Mouse (Mus musculus) brain, embryonic 14.5 days (tissue): ENCODE results near the gene Frem3. TPM values are rescaled to one million over a fixed set of nuclear protein-coding genes. Genes with fewer than 3 reads are reported as not detected.
A peak's percentile ranks its signal among the peaks of the same experiment; 100 is the strongest.

ENCODE experiments used
- DNase-seq: peaks from one replicate; pipeline ENCODE4 v3.0.0-alpha.2; 2011; ENCODE audit warnings: low read depth
- CTCF ChIP-seq: fragments of 200-500 bp; IDR thresholded peaks from 2 replicates; pipeline ENCODE4 v1.5.1; 2012; ENCODE audit warnings: inconsistent platforms, mild to moderate bottlenecking, moderate library complexity, borderline replicate concordance; ENCODE audit not compliant: insufficient read depth, insufficient read length; ENCODE audit errors: extremely low read depth
- POLR2A ChIP-seq: fragments of 200-500 bp; IDR thresholded peaks from 2 replicates; pipeline ENCODE4 v1.6.1; 2012; ENCODE audit warnings: mild to moderate bottlenecking, inconsistent platforms, borderline replicate concordance; ENCODE audit not compliant: poor library complexity, insufficient read depth, insufficient read length, severe bottlenecking; ENCODE audit errors: extremely low read depth
- polyA plus RNA-seq: library from polyadenylated mRNA; depleted of rRNA; stranded (reverse); fragments of >200 nt; gene quantifications from 2 replicates; pipeline ENCODE4 v1.2.3, GENCODE M21; 2012

The Frem3 gene
- polyA plus RNA-seq, 1 experiment, result 0.07 TPM

DNA sequence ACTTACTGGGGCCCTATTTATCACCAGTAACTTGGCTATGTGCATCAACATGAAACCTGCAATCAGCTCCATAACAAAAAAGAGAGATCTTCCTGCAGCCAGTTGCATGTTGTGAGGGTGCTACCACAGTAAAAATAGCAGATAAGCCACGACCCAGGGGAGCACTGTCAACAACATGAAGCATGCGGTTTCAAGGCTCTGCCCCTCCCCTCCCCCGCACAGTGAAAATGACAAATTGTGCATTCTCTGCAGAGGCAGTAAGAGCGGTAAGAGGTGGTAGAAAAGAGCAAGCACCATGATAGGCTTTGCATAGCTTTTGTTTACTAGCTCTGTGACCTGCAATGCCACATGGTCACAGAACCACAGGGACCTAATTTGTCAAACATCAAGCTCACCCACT is 46.8 kb downstream of the Frem3 start:
- DNase-seq, result no peak
- TF ChIP-seq CTCF (no peak), POLR2A (no peak)

- no peak for DNase-seq
- no peak for TF ChIP-seq POLR2A
- TF ChIP-seq CTCF, result no peak
Measured at GRCm38 (mm10) chr8:80661055-80661454, 50.2 kb downstream of the Frem3 start.

DNA sequence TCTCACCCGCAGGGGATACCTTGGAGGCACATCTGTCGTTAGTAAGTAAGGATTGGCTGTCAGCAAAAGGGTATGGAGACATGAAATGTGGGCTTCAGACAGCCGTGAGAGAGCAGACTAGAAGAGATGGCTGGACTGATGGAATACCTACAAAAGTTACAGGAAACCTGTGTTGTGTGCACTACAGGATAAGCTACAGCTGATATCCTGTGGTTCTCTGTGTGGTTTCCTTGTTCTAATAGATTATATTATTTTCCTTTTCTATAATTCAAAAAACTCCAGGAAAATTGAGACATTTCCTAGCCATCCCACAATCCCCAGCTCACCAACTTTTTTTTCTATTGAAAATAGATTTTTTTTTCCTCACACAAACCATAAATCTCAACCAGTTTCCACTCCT is 52.6 kb downstream of the Frem3 start:
- TF ChIP-seq CTCF (no peak), POLR2A (no peak)
- DNase-seq, result no peak

DNA sequence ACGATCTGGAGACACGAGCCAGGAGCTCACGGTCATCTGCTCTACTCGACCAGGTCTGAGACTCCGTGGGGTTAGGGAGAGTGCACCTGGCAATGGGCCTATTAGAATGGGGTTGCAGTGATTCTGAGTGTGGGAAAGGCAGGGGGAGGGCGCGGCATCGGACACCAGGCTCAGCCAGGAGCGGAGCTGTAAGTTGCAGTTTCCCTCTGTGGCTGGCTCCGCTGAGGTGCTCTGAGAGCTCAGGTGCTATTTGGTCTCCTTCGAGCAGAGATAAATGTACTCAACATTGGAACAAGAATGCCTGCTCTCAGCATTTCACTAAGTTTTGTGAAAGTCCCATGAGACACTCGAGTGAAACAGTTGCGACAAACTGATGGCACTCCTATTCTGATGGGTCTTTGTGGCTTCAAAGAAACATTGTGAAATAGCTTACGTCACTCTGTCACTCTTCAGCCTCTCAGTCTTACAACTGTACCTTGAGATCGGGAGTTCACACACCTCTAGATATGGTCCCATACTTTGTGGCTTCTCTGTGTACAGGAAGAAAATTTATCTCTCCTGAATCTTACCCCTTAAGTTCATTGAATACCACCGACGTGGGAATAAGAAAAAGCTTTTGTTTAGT is 58.5 kb downstream of the Frem3 start:
- no peak for DNase-seq
- TF ChIP-seq CTCF (no peak), POLR2A (no peak)

DNA sequence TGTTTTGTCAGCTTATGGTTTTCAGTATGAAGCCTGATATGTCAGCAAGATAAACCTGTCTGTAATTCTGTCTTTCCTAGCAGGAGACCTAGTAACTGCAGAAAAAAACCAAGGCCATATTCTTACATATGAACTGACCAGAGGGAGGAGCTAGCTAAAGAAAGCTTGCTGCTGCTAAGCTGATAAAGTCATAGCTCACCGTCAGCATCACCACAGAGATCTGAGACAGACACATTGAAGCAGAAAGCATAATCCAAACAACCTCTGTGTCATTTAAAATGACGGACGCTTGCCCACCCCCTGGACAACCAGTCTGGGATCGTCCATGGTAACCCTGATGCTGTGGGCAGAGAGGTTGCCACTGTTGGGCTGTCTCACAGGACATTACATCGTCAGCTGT is 71.7 kb downstream of the Frem3 start:
- no peak for DNase-seq
- TF ChIP-seq POLR2A, result no peak
- TF ChIP-seq CTCF, result no peak

DNA sequence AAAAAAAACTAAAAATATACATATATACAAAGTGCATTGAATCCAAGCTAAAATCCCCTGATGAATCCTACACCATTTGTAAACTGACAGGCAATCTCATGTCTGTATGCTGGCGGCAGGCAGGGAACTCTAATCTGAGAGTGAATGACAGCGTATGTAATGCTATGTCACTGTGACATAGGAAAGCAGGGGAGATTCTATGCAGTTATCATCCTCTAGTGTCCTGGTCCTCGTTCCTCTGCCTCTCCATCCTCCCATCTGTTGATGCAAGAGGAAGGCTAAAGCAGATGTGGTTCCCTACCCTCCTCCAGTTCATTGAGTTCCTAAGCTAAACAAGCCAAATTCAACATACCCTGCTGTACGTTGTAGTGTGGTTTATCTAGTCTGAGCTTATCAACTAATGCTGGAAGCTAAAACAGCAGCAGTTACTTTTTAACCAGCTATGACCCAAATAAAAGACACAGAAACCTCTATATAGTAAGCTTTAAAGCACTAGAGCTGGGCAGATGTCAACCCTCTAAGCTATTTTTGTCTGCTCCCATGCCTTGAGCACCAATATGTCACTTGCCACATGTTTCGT is 73.0 kb downstream of the Frem3 start:
- TF ChIP-seq POLR2A (no peak), CTCF (no peak)
- DNase-seq, result no peak

- DNase-seq, result peak; percentile 74
- TF ChIP-seq POLR2A (no peak), CTCF (peak; percentile 70)
Measured at GRCm38 (mm10) chr8:80688141-80688540, 77.3 kb downstream of the Frem3 start.

DNA sequence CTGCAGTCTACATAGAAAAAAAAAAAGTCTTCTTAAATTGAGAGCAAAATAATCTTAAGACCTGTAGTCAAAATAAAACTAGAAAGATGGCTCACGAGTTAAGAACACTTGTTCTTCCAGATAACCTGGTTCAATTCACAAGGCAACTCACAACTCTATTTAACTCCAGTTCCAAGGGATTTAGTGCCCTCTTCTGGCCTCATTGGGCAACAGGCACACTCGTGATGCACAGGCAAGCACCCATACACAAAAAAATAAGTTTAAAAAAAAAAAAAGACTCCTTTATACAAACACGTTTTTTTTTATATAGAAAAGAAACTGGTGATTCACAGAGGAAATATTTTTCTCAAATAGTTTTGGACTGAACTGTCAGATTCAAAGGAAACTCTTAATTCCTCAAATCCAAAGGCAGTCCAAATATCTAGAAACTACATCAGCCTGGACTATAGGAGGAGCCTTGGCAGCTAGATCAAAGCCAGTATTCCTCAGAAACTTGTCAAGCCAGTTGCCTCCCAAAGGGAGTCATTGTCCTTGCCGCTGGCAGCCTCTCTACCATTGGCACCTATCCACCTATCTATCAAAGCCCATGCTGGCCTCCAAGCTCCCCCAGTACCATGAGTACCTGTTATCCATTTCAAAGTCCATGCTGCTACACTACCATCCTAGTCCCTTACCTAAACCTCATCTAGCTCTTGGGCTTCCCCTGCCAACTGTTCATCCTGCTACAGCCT is 100.0 kb downstream of the Frem3 start:
- TF ChIP-seq POLR2A (no peak), CTCF (peak; percentile 48; the same call in 1 of the 2 replicates)
- peak; percentile 81 for DNase-seq

DNA sequence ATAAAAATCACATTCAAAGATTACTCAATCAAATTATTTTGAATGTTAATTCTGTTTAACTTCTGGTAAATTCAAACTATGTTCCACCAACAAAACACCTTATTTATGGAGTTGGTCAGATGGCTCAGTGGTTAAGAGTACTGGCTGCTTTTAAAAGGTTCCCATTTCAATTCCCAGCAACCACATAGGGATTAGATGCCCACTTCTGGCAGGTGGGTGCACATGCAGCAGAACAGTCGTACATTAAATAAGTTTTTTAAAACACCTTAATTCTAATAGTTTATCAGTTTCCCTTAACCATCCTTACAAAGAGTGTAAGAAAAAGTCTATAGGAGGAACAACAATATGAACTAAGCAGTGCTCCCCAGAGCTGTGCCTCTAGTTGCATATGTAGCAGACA is 103.6 kb downstream of the Frem3 start:
- DNase-seq, result no peak
- TF ChIP-seq CTCF (no peak), POLR2A (no peak)

DNA sequence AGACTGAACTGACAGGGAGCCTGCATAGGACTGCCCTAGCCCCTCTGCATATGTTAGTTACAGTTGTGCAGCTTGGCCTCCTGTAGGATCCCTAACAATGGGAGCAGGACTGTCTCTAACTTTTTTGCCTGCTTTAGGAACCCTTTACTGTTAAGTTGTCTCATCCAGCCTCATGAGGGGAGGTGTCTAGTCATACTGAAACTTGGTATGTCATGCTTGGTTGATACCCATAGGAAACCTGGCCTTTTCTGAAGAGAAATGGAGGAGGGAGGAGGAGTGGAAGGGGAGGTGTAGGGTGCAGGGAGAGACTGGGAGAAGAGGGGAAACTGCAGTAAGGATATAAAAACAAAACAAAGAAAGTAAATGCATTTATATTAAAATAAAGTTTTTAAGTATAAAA is 121.4 kb downstream of the Frem3 start:
- TF ChIP-seq CTCF, result no peak
- no peak for TF ChIP-seq POLR2A
- no peak for DNase-seq

DNA sequence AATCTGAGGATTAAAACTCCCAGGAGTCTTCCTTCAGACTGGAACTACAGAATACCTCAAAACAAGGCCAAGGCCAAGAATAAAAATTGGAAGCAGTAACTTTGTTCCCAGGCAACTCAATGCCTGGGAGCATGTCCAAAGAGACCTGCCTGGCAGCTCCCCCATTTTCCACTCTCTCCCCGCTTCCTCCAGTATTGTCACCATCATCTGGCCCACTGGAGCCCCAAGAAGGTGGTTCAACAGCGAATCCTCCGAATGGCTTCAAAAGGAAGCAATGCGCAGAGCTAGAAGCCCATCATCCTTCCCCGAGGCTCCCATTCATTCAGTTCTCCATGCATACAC is 127.1 kb downstream of the Frem3 start:
- TF ChIP-seq CTCF (no peak), POLR2A (no peak)
- DNase-seq, result no peak
